Mouse (Mus musculus): ENCODE measurements around the gene Dhh.

DNA sequence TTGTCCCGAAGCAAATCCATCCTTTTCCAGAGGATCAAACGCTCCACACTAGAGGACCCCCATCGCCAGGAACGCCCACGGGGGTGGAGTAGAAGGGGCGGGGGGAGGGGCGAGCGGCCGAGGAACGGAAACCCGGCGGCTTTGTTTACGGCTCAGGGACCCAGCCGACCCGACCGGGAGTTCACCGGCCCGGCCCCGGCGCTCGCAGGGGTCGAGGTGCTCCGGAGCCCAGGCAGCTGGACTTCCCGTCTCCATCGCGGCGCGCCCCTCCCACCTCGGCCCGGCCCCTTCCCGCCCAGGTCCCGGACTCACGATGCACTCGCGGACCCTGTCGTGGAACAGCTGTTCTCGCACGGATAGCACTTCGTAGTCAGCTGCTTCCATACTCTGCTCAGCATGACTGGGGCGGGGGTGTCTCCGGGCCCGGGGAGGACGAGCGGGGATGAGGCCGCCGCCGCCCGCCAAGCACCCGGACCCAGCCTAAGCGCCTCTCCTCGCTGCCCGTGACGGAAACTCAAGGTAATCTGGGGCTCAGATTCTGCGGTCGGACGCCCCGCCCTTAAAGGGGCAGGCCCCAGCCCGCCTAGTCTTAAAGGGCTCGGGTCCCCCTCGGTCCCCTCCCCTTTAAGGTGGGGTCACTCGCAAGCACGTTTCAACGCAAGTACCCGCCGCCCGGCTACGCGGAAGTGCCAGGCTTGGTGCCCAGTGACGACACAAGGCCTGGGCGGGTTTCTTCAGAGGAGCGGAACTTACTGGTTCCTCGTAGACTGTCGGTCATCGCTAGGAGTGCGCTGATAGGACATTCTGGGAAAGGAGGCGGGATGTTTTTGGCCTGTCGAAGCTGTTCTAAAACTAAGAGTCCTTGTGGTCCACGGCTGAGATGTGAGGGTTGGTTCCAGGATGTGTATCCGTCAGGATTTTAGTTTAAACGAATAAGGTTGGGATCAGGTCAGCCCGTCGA, 19.5 kb upstream of the Dhh start, which contains the start of gene Lmbr1l:
- TF ChIP-seq GATA1 (IDR thresholded peaks at IDR 0.05; ENCODE audit: borderline replicate concordance, low read length) (no peak), FLI1 (IDR thresholded peaks at IDR 0.05; ENCODE audit: low read length) (no peak)

Measured in megakaryocyte, embryonic 14.5 days (primary cell).